Mouse (Mus musculus) C2C12 (cell line): Measurements from ENCODE around the gene Sell.

ENCODE experiments used
- CTCF ChIP-seq: IDR thresholded peaks from one replicate; pipeline ENCODE4 v1.5.1; 2011; ENCODE audit not compliant: control insufficient read depth, insufficient read depth, insufficient read length
- MAX ChIP-seq: IDR thresholded peaks from one replicate; pipeline ENCODE4 v1.6.1; 2011; ENCODE audit warnings: mild to moderate bottlenecking, control low read depth
- USF1 ChIP-seq: IDR thresholded peaks from one replicate; pipeline ENCODE4 v1.6.1; 2011; ENCODE audit warnings: low read depth, mild to moderate bottlenecking, control low read depth, moderate library complexity

DNA sequence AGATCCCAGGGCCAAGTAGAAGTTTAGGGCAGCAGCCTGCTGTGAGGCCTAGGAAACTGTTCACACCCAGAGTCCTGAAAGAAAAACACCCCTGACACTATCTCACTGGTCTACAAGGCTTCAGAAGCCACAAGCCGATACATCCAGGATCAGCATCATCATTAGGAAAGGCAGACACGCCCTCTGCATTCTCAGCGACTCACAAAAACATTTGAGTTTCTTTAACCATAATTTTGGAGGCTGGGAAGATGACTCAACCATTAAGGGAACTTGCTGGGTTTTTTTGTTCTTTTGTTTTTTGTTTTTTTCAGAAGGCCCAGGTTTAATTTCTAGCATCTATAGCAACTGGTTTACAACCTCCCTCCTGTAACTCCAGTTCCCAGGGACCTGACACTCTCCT, 62.1 kb downstream of the Sell start:
- no peak for TF ChIP-seq CTCF
- no peak for TF ChIP-seq MAX
- TF ChIP-seq USF1: no peak
